Mouse (Mus musculus) hindbrain, embryonic 13.5 days (tissue): ENCODE data around the gene Kcnk5. TPM values are rescaled to one million over a fixed set of nuclear protein-coding genes. Genes with fewer than 3 reads are reported as not detected.

Experiments
- ATAC-seq: fragments of 200-750 bp; cut with Nextera tagmentation; 2 replicates; pipeline ENCODE4 v1.8.0; 2017; ENCODE audit warnings: moderate TSS enrichment; ENCODE audit not compliant: low FRiP score
- H3K27ac ChIP-seq: fragments of 300-500 bp; sonication (generic); 2 replicates; pipeline ENCODE4 v1.5.1; 2015; ENCODE audit warnings: inconsistent platforms, mild to moderate bottlenecking, moderate library complexity
- H3K27me3 ChIP-seq: fragments of 300-500 bp; sonication (generic); 2 replicates; pipeline ENCODE4 v1.6.1; 2015; ENCODE audit warnings: mild to moderate bottlenecking, inconsistent platforms
- H3K36me3 ChIP-seq: fragments of 300-500 bp; sonication (generic); 2 replicates; pipeline ENCODE4 v1.6.1; 2015; ENCODE audit warnings: mild to moderate bottlenecking, inconsistent platforms
- H3K4me1 ChIP-seq: fragments of 300-500 bp; sonication (generic); replicated peaks from 2 replicates; pipeline ENCODE4 v1.6.1; 2015; ENCODE audit warnings: inconsistent platforms
- H3K4me2 ChIP-seq: fragments of 300-500 bp; sonication (generic); 2 replicates; pipeline ENCODE4 v1.6.1; 2015; ENCODE audit warnings: inconsistent platforms, mild to moderate bottlenecking, moderate library complexity
- H3K4me3 ChIP-seq: fragments of 300-500 bp; sonication (generic); 2 replicates; pipeline ENCODE4 v1.5.1; 2015; ENCODE audit warnings: mild to moderate bottlenecking, inconsistent platforms
- H3K9ac ChIP-seq: fragments of 300-500 bp; sonication (generic); 2 replicates; pipeline ENCODE4 v1.6.1; 2015; ENCODE audit warnings: mild to moderate bottlenecking, inconsistent platforms
- H3K9me3 ChIP-seq: fragments of 300-500 bp; sonication (generic); 2 replicates; pipeline ENCODE4 v1.6.1; 2016; ENCODE audit warnings: inconsistent platforms
- WGBS: fragments of 180-500 bp; shearing (Covaris S2); methylation state at CpG from one replicate; pipeline ENCODE4 v1.1.7; 2015; 5-methylcytosine and 5-hydroxymethylcytosine counted together
- polyA plus RNA-seq: library from polyadenylated mRNA; unstranded; fragments of >200 nt; fragmentation: Nextera tagmentation; extraction: Ambion mirVana; gene quantifications from 2 replicates; pipeline ENCODE4 v1.2.1, GENCODE M21; 2015

The Kcnk5 gene
- polyA plus RNA-seq, 1 experiment from 2014 or later: 1.9 TPM

GRCm38 (mm10) chr14:20094942-20095341, 86.7 kb downstream of the Kcnk5 start:
- Histone ChIP-seq H3K27me3 (peaks cover 15% of the 10 kb centered on the region; the same call in 1 of the 2 replicates), H3K4me3 (no peak overlapping the region), H3K27ac (no peak overlapping the region), H3K9ac (no peak overlapping the region), H3K9me3 (no peaks in the 10 kb centered on the region), H3K4me1 (no peaks in the 10 kb centered on the region), H3K4me2 (no peak overlapping the region), H3K36me3 (no peaks in the 10 kb centered on the region)
- ATAC-seq: no peak
- WGBS: 67% methylated on average over 5 of the region's 5 CpGs

DNA sequence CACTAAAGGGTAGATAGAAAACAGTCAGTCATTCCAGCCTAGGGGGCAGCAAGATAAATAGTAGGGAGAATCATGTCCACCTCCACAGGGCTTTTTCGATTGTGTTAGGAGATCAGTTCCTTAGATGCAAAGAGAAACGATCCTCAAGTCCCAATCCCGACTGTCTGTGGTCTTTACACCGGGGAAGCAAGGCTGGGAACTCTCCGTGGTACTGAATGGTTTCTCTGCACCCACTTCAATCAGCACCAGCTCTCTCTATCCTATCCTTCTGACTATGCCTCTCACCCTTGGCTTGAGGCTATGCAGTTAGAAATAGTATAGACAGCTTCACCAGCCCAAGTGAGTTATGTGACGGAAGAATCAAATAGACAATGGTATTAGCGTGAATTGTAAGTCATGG, 88.1 kb downstream of the Kcnk5 start:
- H3K9ac ChIP-seq: no peak overlapping the region
- H3K36me3 ChIP-seq: no peaks in the 10 kb centered on the region
- H3K27me3 ChIP-seq: peaks cover 15% of the 10 kb centered on the region; the same call in 1 of the 2 replicates
- no peak overlapping the region for H3K4me2 ChIP-seq
- ATAC-seq: no peak
- 21% methylated on average over 7 of the region's 7 CpGs for WGBS
- H3K4me3 ChIP-seq: no peak overlapping the region
- no peak overlapping the region for H3K27ac ChIP-seq
- no peaks in the 10 kb centered on the region for H3K4me1 ChIP-seq
- H3K9me3 ChIP-seq: no peaks in the 10 kb centered on the region

Other genes starting within 250 kb of the Kcnk5 start
- gene Gng2, start 204.2 kb downstream of the Kcnk5 start, polyA plus RNA-seq: 374 and 390 TPM in 2 replicates
- gene Saysd1, start 43.3 kb downstream of the Kcnk5 start, polyA plus RNA-seq: 14.7 and 15.5 TPM in 2 replicates
- gene Kcnk16, start 87.4 kb upstream of the Kcnk5 start, polyA plus RNA-seq: not detected in 2 replicates
- gene Nudt13, start 112.9 kb upstream of the Kcnk5 start, polyA plus RNA-seq: 11.3 and 17.1 TPM in 2 replicates
- gene Ecd, start 166.3 kb upstream of the Kcnk5 start, polyA plus RNA-seq: 51.6 and 53.2 TPM in 2 replicates
- 43.3 and 44.2 TPM in 2 replicates for gene Fam149b, start 166.4 kb upstream of the Kcnk5 start, polyA plus RNA-seq
- 125 and 126 TPM in 2 replicates for gene Dnajc9, start 207.1 kb upstream of the Kcnk5 start, polyA plus RNA-seq
- gene Mrps16, start 211.8 kb upstream of the Kcnk5 start, polyA plus RNA-seq: 61.0 and 64.9 TPM in 2 replicates